ENCODE assay signal across 16 mouse cellular contexts in genomic region chr3:66087608-66088007, GRCm38 (mm10).
DNase-seq lines count a peak whose midpoint lies in the region; ATAC-seq lines count a peak whose summit lies in the region.
"Had no signal": no experiment of that assay in that cellular context is flagged by ENCODE, and none has a peak within 500 bp of the region (broad histone marks: within the 10 kb centered on the region; RNA-seq: fewer than 3 reads in every experiment).

No protein-coding gene starts in this region.

- no peak for DNase-seq in frontal cortex, postnatal 10 days (ENCODE audit: low spot score in 2 of 2)
- DNase-seq in layer of hippocampus, adult 18-20 months (ENCODE audit: low spot score in 2 of 2): peak; percentile 16 to 60
- no peak for DNase-seq in layer of hippocampus, adult 9-10 months (ENCODE audit: low spot score)
- peak; percentile 38 for DNase-seq in layer of hippocampus, adult 9-11 months
- no peak for DNase-seq in urinary bladder, postnatal 4 days (ENCODE audit: low spot score in 2 of 2)
- no peak for DNase-seq in adrenal gland, postnatal 4 days (ENCODE audit: low spot score in 2 of 2)
- DNase-seq: adrenal gland, adult 2 months; adrenal gland, postnatal 25 days; cerebellum, adult 11-12 months; cerebellum, adult 9-10 months; cerebellum, postnatal 25 days; gastrocnemius, postnatal 14 days; heart, postnatal 36 days had no signal

- ATAC-seq in frontal cortex, adult (ENCODE audit: low TSS enrichment): peak; percentile 38
- ATAC-seq: forebrain, embryonic 14.5 days; hindbrain, postnatal 0 days had no signal

Comparison
In these comparisons a context has a peak if more than half of its experiments do, and no peak if none do; other contexts are left out.
1. DNase-seq: peak in layer of hippocampus, adult 18-20 months (2 of 2) and layer of hippocampus, adult 9-11 months (single experiment); none in frontal cortex, postnatal 10 days (0 of 2), layer of hippocampus, adult 9-10 months (single experiment), urinary bladder, postnatal 4 days (0 of 2) and adrenal gland, postnatal 4 days (0 of 2).